Mouse (Mus musculus) lung, postnatal 0 days (tissue): ENCODE measurements around the gene Evi5l. TPM values are rescaled to one million over a fixed set of nuclear protein-coding genes. Genes with fewer than 3 reads are reported as not detected.
A peak's percentile ranks its signal among the peaks of the same experiment; 100 is the strongest.

Source experiments
- ATAC-seq: fragments of 200-750 bp; cut with Nextera tagmentation; 2 replicates; pipeline ENCODE4 v1.8.0; 2017; ENCODE audit warnings: moderate library complexity
- DNase-seq: peaks from one replicate; pipeline ENCODE4 v3.0.0-alpha.2; 2016; ENCODE audit warnings: low spot score
- H3K27ac ChIP-seq: fragments of 300-500 bp; sonication (generic); 2 replicates; pipeline ENCODE4 v1.5.1; 2014; ENCODE audit warnings: antibody characterized with exemption, mild to moderate bottlenecking, low read length, mixed read lengths
- H3K27me3 ChIP-seq: fragments of 300-500 bp; sonication (generic); replicated peaks from 2 replicates; pipeline ENCODE4 v1.6.1; 2014; ENCODE audit warnings: low read length, mixed read lengths; ENCODE audit not compliant: insufficient read depth
- H3K36me3 ChIP-seq: fragments of 300-500 bp; sonication (generic); 2 replicates; pipeline ENCODE4 v1.6.1; 2014; ENCODE audit warnings: low read length, mixed read lengths; ENCODE audit not compliant: insufficient read depth
- H3K4me1 ChIP-seq: fragments of 300-500 bp; sonication (generic); 2 replicates; pipeline ENCODE4 v1.6.1; 2014; ENCODE audit warnings: antibody characterized with exemption, low read depth, low read length, mixed read lengths; ENCODE audit not compliant: insufficient read depth
- H3K4me2 ChIP-seq: fragments of 300-500 bp; sonication (generic); replicated peaks from 2 replicates; pipeline ENCODE4 v1.6.1; 2014; ENCODE audit warnings: low read depth, mild to moderate bottlenecking, low read length, moderate library complexity, mixed read lengths
- H3K4me3 ChIP-seq: fragments of 300-500 bp; sonication (generic); 2 replicates; pipeline ENCODE4 v1.5.1; 2014; ENCODE audit warnings: low read depth, low read length
- H3K9ac ChIP-seq: fragments of 300-500 bp; sonication (generic); replicated peaks from 2 replicates; pipeline ENCODE4 v1.6.1; 2014; ENCODE audit warnings: low read depth, mild to moderate bottlenecking
- H3K9me3 ChIP-seq: fragments of 300-500 bp; sonication (generic); 2 replicates; pipeline ENCODE4 v1.6.1; 2016; ENCODE audit warnings: low read length, mixed read lengths
- CTCF ChIP-seq: IDR thresholded peaks from 2 replicates; pipeline ENCODE4 v1.5.1; 2016; ENCODE audit warnings: antibody characterized with exemption, mild to moderate bottlenecking
- EP300 ChIP-seq: IDR thresholded peaks from 2 replicates; pipeline ENCODE4 v1.6.1; 2016; ENCODE audit warnings: antibody characterized with exemption, mild to moderate bottlenecking, control low read depth
- WGBS: fragments of 180-500 bp; shearing (Covaris S2); extraction: QIAGEN DNeasy Blood & Tissue Kit; methylation state at CpG from one replicate; pipeline ENCODE4 v1.1.7; 2014; 5-methylcytosine and 5-hydroxymethylcytosine counted together
- polyA plus RNA-seq: library from polyadenylated mRNA; unstranded; fragments of >200 nt; fragmentation: Nextera tagmentation; extraction: Ambion mirVana; gene quantifications from 2 replicates; pipeline ENCODE4 v1.2.1, GENCODE M21; 2015

Gene Evi5l
- polyA plus RNA-seq, 1 experiment from 2014 or later: 11.9 TPM

- Histone ChIP-seq H3K4me1 (no peaks in the 10 kb centered on the region), H3K9me3 (no peaks in the 10 kb centered on the region), H3K9ac (no peak overlapping the region), H3K4me2 (no peak overlapping the region), H3K27ac (no peak overlapping the region), H3K27me3 (no peaks in the 10 kb centered on the region), H3K4me3 (no peak overlapping the region), H3K36me3 (no peaks in the 10 kb centered on the region)
- WGBS: 47% methylated on average over 7 of the region's 7 CpGs
- DNase-seq: no peak
- ATAC-seq: peak; percentile 39
- TF ChIP-seq CTCF (no peak), EP300 (no peak)
Measured at GRCm38 (mm10) chr8:4193588-4193894, 27.2 kb downstream of the Evi5l start.

GRCm38 (mm10) chr8:4201321-4201720 lies 35.0 kb downstream of the Evi5l start:
- ATAC-seq (no peak), DNase-seq (no peak)
- Histone ChIP-seq H3K4me2 (no peak overlapping the region), H3K9me3 (no peaks in the 10 kb centered on the region), H3K36me3 (no peaks in the 10 kb centered on the region), H3K9ac (no peak overlapping the region), H3K4me1 (no peaks in the 10 kb centered on the region), H3K27me3 (no peaks in the 10 kb centered on the region), H3K27ac (no peak overlapping the region), H3K4me3 (no peak overlapping the region)
- TF ChIP-seq EP300 (no peak), CTCF (no peak)
- 42% methylated on average over 1 of the region's 2 CpGs for WGBS

- no peak overlapping the region for H3K9ac ChIP-seq
- no peaks in the 10 kb centered on the region for H3K4me1 ChIP-seq
- H3K27ac ChIP-seq: no peak overlapping the region
- WGBS: 30% methylated on average over 33 of the region's 38 CpGs
- H3K36me3 ChIP-seq: no peaks in the 10 kb centered on the region
- no peak overlapping the region for H3K4me2 ChIP-seq
- DNase-seq (peak; percentile 30), ATAC-seq (peak; percentile 37; the same call in 1 of the 2 replicates)
- TF ChIP-seq CTCF (peak; percentile 39), EP300 (no peak)
- H3K27me3 ChIP-seq: no peaks in the 10 kb centered on the region
- no peak overlapping the region for H3K4me3 ChIP-seq
- no peaks in the 10 kb centered on the region for H3K9me3 ChIP-seq
Measured at GRCm38 (mm10) chr8:4205246-4206123, 39.1 kb downstream of the Evi5l start.

GRCm38 (mm10) chr8:4206182-4207015 lies 40.0 kb downstream of the Evi5l start:
- no peaks in the 10 kb centered on the region for H3K27me3 ChIP-seq
- no peak overlapping the region for H3K9ac ChIP-seq
- H3K4me2 ChIP-seq: 0 out of 2 replicates have a peak overlapping the region, but pooled peaks have one; percentile 8
- WGBS: 29% methylated on average over 44 of the region's 44 CpGs
- no peaks in the 10 kb centered on the region for H3K9me3 ChIP-seq
- TF ChIP-seq CTCF: no peak
- TF ChIP-seq EP300: no peak
- H3K36me3 ChIP-seq: no peaks in the 10 kb centered on the region
- no peak overlapping the region for H3K27ac ChIP-seq
- ATAC-seq: peak; percentile 60
- H3K4me1 ChIP-seq: no peaks in the 10 kb centered on the region
- no peak for DNase-seq
- H3K4me3 ChIP-seq: no peak overlapping the region

- no peaks in the 10 kb centered on the region for H3K36me3 ChIP-seq
- no peak overlapping the region for H3K27ac ChIP-seq
- TF ChIP-seq CTCF (no peak), EP300 (no peak)
- DNase-seq: peak; percentile 29
- WGBS: 49% methylated on average over 2 of the region's 2 CpGs
- no peaks in the 10 kb centered on the region for H3K27me3 ChIP-seq
- ATAC-seq: no peak; the same call in 1 of the 2 replicates
- no peaks in the 10 kb centered on the region for H3K9me3 ChIP-seq
- H3K4me2 ChIP-seq: no peak overlapping the region
- H3K4me3 ChIP-seq: no peak overlapping the region
- no peak overlapping the region for H3K9ac ChIP-seq
- H3K4me1 ChIP-seq: no peaks in the 10 kb centered on the region
Measured at GRCm38 (mm10) chr8:4207016-4207350, 40.6 kb downstream of the Evi5l start.

- Histone ChIP-seq H3K4me2 (no peak overlapping the region), H3K27me3 (no peaks in the 10 kb centered on the region), H3K36me3 (no peaks in the 10 kb centered on the region), H3K9ac (no peak overlapping the region), H3K27ac (no peak overlapping the region), H3K9me3 (no peaks in the 10 kb centered on the region), H3K4me1 (0 out of 2 replicates have a peak, but pooled peaks cover 9% of the 10 kb centered on the region), H3K4me3 (no peak overlapping the region)
- ATAC-seq (no peak), DNase-seq (no peak)
- WGBS: 68% methylated on average over 6 of the region's 6 CpGs
- TF ChIP-seq EP300 (no peak), CTCF (peak; percentile 17; the same call in 1 of the 2 replicates)
Measured at GRCm38 (mm10) chr8:4211097-4211496, 44.7 kb downstream of the Evi5l start.
